Mouse (Mus musculus) spleen, adult 2 months (tissue): Measurements from ENCODE around the gene Odf4.
"Not testable (repeated sequence)": the region's sequence is repeated elsewhere in the genome, so short reads cannot be mapped to it uniquely, and the experiment has no call there.

Source experiments
- CTCF ChIP-seq: fragments of 200-500 bp; IDR thresholded peaks from 2 replicates; pipeline ENCODE4 v1.5.1; 2011; ENCODE audit warnings: mild to moderate bottlenecking, inconsistent platforms; ENCODE audit not compliant: insufficient read depth, insufficient read length, insufficient replicate concordance; ENCODE audit errors: extremely low read depth
- POLR2A ChIP-seq: fragments of 200-500 bp; IDR thresholded peaks from 2 replicates; pipeline ENCODE4 v1.6.1; 2011; ENCODE audit warnings: low read depth, low read length, inconsistent platforms

DNA sequence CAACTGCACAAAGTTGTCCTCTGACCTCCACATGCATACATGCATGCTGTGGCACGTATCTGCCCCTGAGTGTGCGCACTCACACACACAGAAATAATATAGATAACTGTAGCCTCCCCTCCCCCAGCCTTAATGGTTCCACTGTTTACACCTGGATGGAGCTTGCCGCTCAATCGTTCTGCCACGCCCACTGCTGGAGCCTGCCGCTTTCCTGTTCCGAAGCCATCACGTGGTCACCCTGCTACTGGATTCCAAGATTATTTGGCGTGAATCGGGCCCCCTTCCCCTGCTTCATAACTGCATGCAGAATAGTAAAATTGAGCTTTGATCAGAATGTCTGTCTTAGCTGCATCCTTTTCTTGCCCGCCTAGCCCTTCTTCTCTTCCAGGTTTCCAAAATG, 35.3 kb upstream of the Odf4 start:
- TF ChIP-seq CTCF, POLR2A: not testable (repeated sequence)
